Mouse (Mus musculus) frontal cortex, postnatal 14 days (tissue): ENCODE results near the gene Gm45711.

ENCODE experiments used
- DNase-seq, 2 experiments: peaks; one replicate each; pipeline ENCODE4 v3.0.0; 2022; ENCODE audit warnings: low spot score in 2 of 2

The Gm45711 gene

GRCm38 (mm10) chr8:104242038-104242644 lies 67.7 kb downstream of the Gm45711 start:
- no peak for DNase-seq

- no peak for DNase-seq
These were observed 70.4 kb downstream of the Gm45711 start for GRCm38 (mm10) chr8:104239418-104239861.

DNA sequence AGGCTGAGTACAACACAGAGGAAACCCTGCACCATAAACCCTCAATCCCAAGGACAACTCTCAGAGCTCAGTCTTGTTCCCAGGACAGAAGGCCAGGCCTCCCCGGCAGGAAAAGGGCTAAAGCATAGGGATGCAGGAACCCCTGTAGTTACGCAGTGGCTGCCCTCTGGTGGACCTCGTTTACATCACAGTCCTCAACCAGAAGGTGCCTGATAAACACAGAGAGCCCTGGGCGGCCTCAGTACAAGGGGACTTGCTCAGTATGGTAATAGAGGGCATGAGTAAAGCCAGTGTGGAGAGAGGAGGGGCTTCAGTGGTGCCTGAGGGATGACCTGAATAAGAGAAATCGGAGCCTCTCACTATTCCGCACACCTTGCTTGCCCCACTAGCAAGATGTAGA lies 75.3 kb downstream of the Gm45711 start:
- DNase-seq: no peak

GRCm38 (mm10) chr8:104232919-104233318 lies 77.0 kb downstream of the Gm45711 start:
- no peak for DNase-seq

DNA sequence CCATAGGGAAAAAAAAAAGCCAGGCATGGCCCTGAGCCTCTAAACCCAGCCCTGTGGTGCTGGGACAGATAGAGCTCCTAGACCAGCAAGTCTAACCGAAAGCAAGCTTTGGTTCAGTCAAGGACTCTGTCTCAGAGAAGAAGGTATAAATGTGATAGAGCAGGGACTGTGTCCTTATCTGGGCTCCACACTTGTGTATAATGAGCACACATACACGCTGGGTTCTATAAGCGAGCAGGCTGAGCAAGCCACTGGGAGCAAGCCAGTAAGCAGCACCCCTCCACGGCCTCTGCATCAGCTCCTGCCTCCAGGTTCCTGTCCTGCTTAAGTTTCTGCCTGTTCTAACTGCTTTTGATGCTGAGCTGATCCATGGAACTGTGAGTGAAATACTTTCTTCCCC lies 77.8 kb downstream of the Gm45711 start:
- DNase-seq: no peak
